Mouse (Mus musculus) liver, embryonic 18 days (tissue): ENCODE results near the gene Ctss. TPM values are rescaled to one million over a fixed set of nuclear protein-coding genes. Genes with fewer than 3 reads are reported as not detected.

Experiments
- polyA plus RNA-seq: library from polyadenylated mRNA; depleted of rRNA; stranded (reverse); fragments of >200 nt; gene quantifications from 2 replicates; pipeline ENCODE4 v1.2.3, GENCODE M21; 2012; rRNA removed

The Ctss gene
- 48.7 and 63.1 TPM in 2 replicates for polyA plus RNA-seq

GRCm38 (mm10) chr3:95526622-95527211 lies at the start of gene Ctss:
Ctss (plus strand) TSS chr3:95526786.

GRCm38 (mm10) chr3:95499024-95499423 lies 27.6 kb upstream of the Ctss start, which contains the start of gene Ctsk:
Ctsk (plus strand) TSS chr3:95499256.

GRCm38 (mm10) chr3:95559437-95559836 lies 32.9 kb downstream of the Ctss start, which contains the start of gene Hormad1:
Hormad1 (plus strand) TSS chr3:95559677.

GRCm38 (mm10) chr3:95588604-95589086 lies 62.1 kb downstream of the Ctss start, which contains the start of gene Golph3l:
Golph3l (plus strand) TSS chr3:95588934.

Other genes starting within 250 kb of the Ctss start
- 34.8 and 35.4 TPM in 2 replicates for gene Mindy1, start 245.4 kb upstream of the Ctss start, polyA plus RNA-seq
- 7.7 and 8.3 TPM in 2 replicates for gene Prune1, start 244.7 kb upstream of the Ctss start, polyA plus RNA-seq
- 1.6 and 1.8 TPM in 2 replicates for gene Anxa9, start 219.6 kb upstream of the Ctss start, polyA plus RNA-seq
- gene Cers2, start 212.0 kb upstream of the Ctss start, polyA plus RNA-seq, result 69.0 and 71.4 TPM in 2 replicates
- gene Setdb1, start 169.6 kb upstream of the Ctss start, polyA plus RNA-seq, result 11.2 and 13.2 TPM in 2 replicates
- gene 4930558C23Rik, start 123.9 kb upstream of the Ctss start, polyA plus RNA-seq, result not detected in 2 replicates
- 12.3 and 13.4 TPM in 2 replicates for gene Arnt, start 92.4 kb upstream of the Ctss start, polyA plus RNA-seq
- gene Ctsk, start 27.5 kb upstream of the Ctss start, polyA plus RNA-seq, result 1.2 and 1.4 TPM in 2 replicates
- gene Hormad1, start 32.9 kb downstream of the Ctss start, polyA plus RNA-seq, result not detected in 2 replicates
- gene Golph3l, start 62.1 kb downstream of the Ctss start, polyA plus RNA-seq, result 9.9 and 10.3 TPM in 2 replicates
- gene Ensa, start 98.2 kb downstream of the Ctss start, polyA plus RNA-seq, result 11.0 and 11.3 TPM in 2 replicates
- 35.9 and 40.1 TPM in 2 replicates for gene Mcl1, start 132.0 kb downstream of the Ctss start, polyA plus RNA-seq
- 0.88 and 1.5 TPM in 2 replicates for gene Adamtsl4, start 161.1 kb downstream of the Ctss start, polyA plus RNA-seq
- 50.8 and 75.0 TPM in 2 replicates for gene Ecm1, start 212.8 kb downstream of the Ctss start, polyA plus RNA-seq
- 17.8 and 20.3 TPM in 2 replicates for gene Tars2, start 233.4 kb downstream of the Ctss start, polyA plus RNA-seq